Comparison of ENCODE assay signal across 15 mouse cellular contexts in genomic region chr9:112215030-112215806, GRCm38 (mm10). TPM values are rescaled to one million over a fixed set of nuclear protein-coding genes. Genes with fewer than 3 reads are reported as not detected.
DNase-seq lines count a peak whose midpoint lies in the region; ATAC-seq and TF ChIP-seq lines count a peak whose summit lies in the region.
"Had no signal": no experiment of that assay in that cellular context is flagged by ENCODE, and none has a peak within 500 bp of the region (broad histone marks: within the 10 kb centered on the region; RNA-seq: fewer than 3 reads in every experiment).

No protein-coding gene starts in this region.

- no peaks in the 10 kb centered on the region for H3K27me3 ChIP-seq in kidney, postnatal 0 days (ENCODE audit: insufficient read depth, low read length)
- H3K27me3 ChIP-seq in kidney, adult 2 months (replicated peaks; ENCODE audit: control insufficient read depth, insufficient read depth, low read length) = no peaks in the 10 kb centered on the region; the same call in 1 of the 2 replicates
- H3K27me3 ChIP-seq in thymus, adult 2 months (ENCODE audit: control insufficient read depth, insufficient read depth, low read length) = no peaks in the 10 kb centered on the region
- H3K27me3 ChIP-seq in embryonic facial prominence, embryonic 15.5 days = no peaks in the 10 kb centered on the region
- H3K27me3 ChIP-seq: midbrain, embryonic 12.5 days had no signal

- H3K4me3 ChIP-seq in kidney, postnatal 0 days (replicated peaks; ENCODE audit: low read depth, low read length) = no peak overlapping the region
- no peak overlapping the region for H3K4me3 ChIP-seq in kidney, adult 2 months (ENCODE audit: insufficient read depth, low read depth, low read length)
- peak overlapping the region; percentile 40 for H3K4me3 ChIP-seq in thymus, adult 2 months (ENCODE audit: control insufficient read depth, insufficient read depth, low read length)
- H3K4me3 ChIP-seq in embryonic facial prominence, embryonic 15.5 days (replicated peaks) = no peak overlapping the region
- H3K4me3 ChIP-seq in olfactory bulb, adult 2 months (ENCODE audit: insufficient read depth, low read depth, low read length) = no peak overlapping the region
- H3K4me3 ChIP-seq: midbrain, embryonic 12.5 days had no signal

- H3K4me2 ChIP-seq in kidney, postnatal 0 days (ENCODE audit: low read length) = no peak overlapping the region
- H3K4me2 ChIP-seq in embryonic facial prominence, embryonic 15.5 days (replicated peaks) = no peak overlapping the region
- H3K4me2 ChIP-seq: midbrain, embryonic 12.5 days had no signal

- no peaks in the 10 kb centered on the region for H3K4me1 ChIP-seq in kidney, postnatal 0 days (replicated peaks; ENCODE audit: insufficient read depth, low read length)
- H3K4me1 ChIP-seq in kidney, adult 2 months (ENCODE audit: control insufficient read depth, insufficient read depth, low read length) = no peaks in the 10 kb centered on the region
- peaks cover 21% of the 10 kb centered on the region for H3K4me1 ChIP-seq in thymus, adult 2 months (replicated peaks; ENCODE audit: control insufficient read depth, insufficient read depth, low read length)
- peaks cover 11% of the 10 kb centered on the region; the same call in 1 of the 2 replicates for H3K4me1 ChIP-seq in embryonic facial prominence, embryonic 15.5 days
- peaks cover 22% of the 10 kb centered on the region for H3K4me1 ChIP-seq in olfactory bulb, adult 2 months (ENCODE audit: control insufficient read depth, insufficient read depth, low read length)
- H3K4me1 ChIP-seq: midbrain, embryonic 12.5 days had no signal

- WGBS in kidney, postnatal 0 days = 48% methylated on average over 10 of the region's 10 CpGs
- 53% methylated on average over 10 of the region's 10 CpGs for WGBS in kidney, adult 2 months
- 38% methylated on average over 10 of the region's 10 CpGs for WGBS in thymus, adult 2 months
- 29% methylated on average over 10 of the region's 10 CpGs for WGBS in embryonic facial prominence, embryonic 15.5 days
- 29% methylated on average over 10 of the region's 10 CpGs for WGBS in olfactory bulb, adult 2 months

- ATAC-seq in kidney, postnatal 0 days (replicated peaks; ENCODE audit: low FRiP score, low read depth) = no peak
- peak; percentile 43; the same call in 1 of the 2 replicates for ATAC-seq in embryonic facial prominence, embryonic 15.5 days (ENCODE audit: insufficient number of reproducible peaks, low FRiP score, low TSS enrichment, low read depth)

- intact Hi-C loops in gastrocnemius, postnatal 14 days (cut with DNase I; ENCODE audit: low total_unique reads) = no loop called here

- no peak overlapping the region for H3K9ac ChIP-seq in kidney, postnatal 0 days (ENCODE audit: low read depth, low read length)
- no peak overlapping the region for H3K9ac ChIP-seq in embryonic facial prominence, embryonic 15.5 days
- H3K9ac ChIP-seq: liver, embryonic 14.5 days; midbrain, embryonic 12.5 days had no signal

- H3K27ac ChIP-seq in kidney, postnatal 0 days = no peak overlapping the region
- no peak overlapping the region for H3K27ac ChIP-seq in kidney, adult 2 months (ENCODE audit: insufficient read depth, low read depth, low read length)
- H3K27ac ChIP-seq in thymus, adult 2 months (ENCODE audit: control insufficient read depth, insufficient read depth, low read length) = peak overlapping the region; percentile 73
- H3K27ac ChIP-seq in embryonic facial prominence, embryonic 15.5 days (replicated peaks) = no peak overlapping the region
- peak overlapping the region; percentile 56 for H3K27ac ChIP-seq in olfactory bulb, adult 2 months (ENCODE audit: insufficient read depth, low read depth, low read length)
- H3K27ac ChIP-seq: liver, embryonic 14.5 days; macrophage; midbrain, embryonic 12.5 days had no signal

- TF ChIP-seq POLR2A in kidney, adult 2 months (IDR thresholded peaks at IDR 0.05; ENCODE audit: low read depth, low read length) = no peak
- TF ChIP-seq POLR2A in thymus, adult 2 months (IDR thresholded peaks at IDR 0.05; ENCODE audit: control insufficient read depth, extremely low read depth, insufficient read depth, low read length, poor library complexity) = no peak
- no peak for TF ChIP-seq POLR2A in olfactory bulb, adult 2 months (IDR thresholded peaks at IDR 0.05; ENCODE audit: insufficient read depth, low read depth, low read length)

- H3K36me3 ChIP-seq in kidney, postnatal 0 days (ENCODE audit: insufficient read depth, low read length) = no peaks in the 10 kb centered on the region
- H3K36me3 ChIP-seq in kidney, adult 2 months (ENCODE audit: control insufficient read depth, insufficient read depth, low read length) = no peaks in the 10 kb centered on the region
- H3K36me3 ChIP-seq in thymus, adult 2 months (ENCODE audit: control insufficient read depth, insufficient read depth, low read length) = peaks cover 25% of the 10 kb centered on the region
- H3K36me3 ChIP-seq in embryonic facial prominence, embryonic 15.5 days = no peaks in the 10 kb centered on the region
- H3K36me3 ChIP-seq: midbrain, embryonic 12.5 days had no signal

- H3K9me3 ChIP-seq in kidney, postnatal 0 days (replicated peaks; ENCODE audit: low read length) = no peaks in the 10 kb centered on the region
- no peaks in the 10 kb centered on the region for H3K9me3 ChIP-seq in embryonic facial prominence, embryonic 15.5 days (replicated peaks)
- H3K9me3 ChIP-seq: midbrain, embryonic 12.5 days had no signal

- peak; percentile 40 for DNase-seq in kidney, postnatal 0 days (ENCODE audit: low spot score)
- DNase-seq in kidney, adult 2 months = no peak
- no peak for DNase-seq in thymus, adult 2 months
- no peak for DNase-seq in thymus, postnatal 4 days
- no peak for DNase-seq in gastrocnemius, postnatal 14 days
- DNase-seq: cerebellum, postnatal 14 days; embryo, embryonic 11 days; kidney, adult 8-10 months; kidney, postnatal 36 days had no signal

- TF ChIP-seq CTCF in kidney, postnatal 0 days (IDR thresholded peaks at IDR 0.05; ENCODE audit: low read depth) = no peak
- TF ChIP-seq CTCF in kidney, adult 2 months (conservative IDR thresholded peaks at IDR 0.05; ENCODE audit: insufficient read depth, insufficient read length, low read depth, low read length) = no peak
- TF ChIP-seq CTCF in thymus, adult 2 months (IDR thresholded peaks at IDR 0.05; ENCODE audit: borderline replicate concordance, control insufficient read depth, extremely low read depth, insufficient read depth, low read length, poor library complexity) = no peak
- no peak for TF ChIP-seq CTCF in olfactory bulb, adult 2 months (IDR thresholded peaks at IDR 0.05; ENCODE audit: insufficient read depth, low read depth, low read length)

RNA-seq across cellular contexts. Expression of gene Arpp21, which starts 20.5 kb away (rescaled TPM):
- 0.31 and 0.63 TPM in 2 replicates for polyA plus RNA-seq in kidney, postnatal 0 days (2015; fragmentation: Nextera tagmentation; extraction: Ambion mirVana)
- polyA plus RNA-seq in kidney, adult 2 months (2012; rRNA removed) = 0.18 and 0.74 TPM in 2 replicates
- polyA plus RNA-seq in thymus, adult 2 months (2012; rRNA removed) = 578 and 597 TPM in 2 replicates
- 20.7 and 29.3 TPM in 2 replicates for polyA plus RNA-seq in embryonic facial prominence, embryonic 15.5 days (2015; fragmentation: Nextera tagmentation; extraction: Ambion mirVana)
- polyA plus RNA-seq in olfactory bulb, adult 2 months (2012; ENCODE audit: insufficient read depth, insufficient read length, low replicate concordance, missing spikeins) = 229 and 639 TPM in 2 replicates
- 10 to 100 TPM; 35.9 to 42.1 TPM for total RNA-seq in gastrocnemius, postnatal 14 days (2021)
- polyA plus RNA-seq: gonadal fat pad, adult 2 months had no signal

Comparison
In these comparisons a context has a peak if more than half of its experiments do, and no peak if none do; other contexts are left out.
1. H3K27ac ChIP-seq: peak in thymus, adult 2 months (single experiment) and olfactory bulb, adult 2 months (single experiment); none in kidney, postnatal 0 days (single experiment), kidney, adult 2 months (single experiment) and embryonic facial prominence, embryonic 15.5 days (single experiment).